Mouse (Mus musculus): ENCODE measurements around the gene Plekha4.

Plekha4 gene

DNA sequence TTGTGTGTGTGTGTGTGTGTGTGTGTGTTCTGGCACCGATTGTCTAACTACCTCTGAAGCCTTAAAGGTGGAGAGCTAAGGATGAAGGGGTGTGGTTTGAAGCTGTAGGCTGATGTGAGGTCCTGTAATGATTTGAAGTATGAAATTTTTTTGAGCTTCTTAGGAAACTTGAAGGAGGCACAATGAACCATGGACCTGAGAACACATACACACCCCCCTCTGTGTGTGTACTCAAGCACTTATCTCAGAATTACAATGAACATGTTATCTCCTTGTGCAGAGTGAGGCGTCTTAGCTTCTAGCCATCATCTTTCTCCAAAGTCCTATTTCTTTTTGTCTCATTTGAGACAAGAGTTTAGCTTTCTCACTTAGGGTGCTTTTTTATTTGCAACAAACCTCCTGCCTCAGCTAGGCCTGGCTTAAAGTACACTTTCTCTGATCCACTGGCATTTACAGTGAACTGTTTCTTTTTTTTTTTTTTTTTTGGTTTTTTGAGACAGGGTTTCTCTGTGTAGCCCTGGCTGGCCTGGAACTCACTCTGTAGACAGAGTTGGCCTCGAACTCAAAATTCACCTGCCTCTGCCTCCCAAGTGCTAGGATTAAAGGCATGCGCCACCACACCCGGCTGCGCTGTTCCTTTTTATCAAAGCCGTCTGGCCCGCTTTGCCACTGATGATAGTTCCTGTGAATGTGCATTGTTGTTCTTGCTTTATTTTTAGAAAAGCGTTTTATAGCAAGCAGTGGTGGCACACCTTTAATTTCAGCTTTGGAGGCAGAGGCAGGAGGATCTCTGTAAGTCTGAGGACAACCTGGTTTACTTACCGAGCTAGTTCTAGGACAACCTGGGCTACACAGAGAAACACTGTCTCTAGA, 42.7 kb downstream of the Plekha4 start:
- DNase-seq (ENCODE audit: low spot score), result no peak

DNA sequence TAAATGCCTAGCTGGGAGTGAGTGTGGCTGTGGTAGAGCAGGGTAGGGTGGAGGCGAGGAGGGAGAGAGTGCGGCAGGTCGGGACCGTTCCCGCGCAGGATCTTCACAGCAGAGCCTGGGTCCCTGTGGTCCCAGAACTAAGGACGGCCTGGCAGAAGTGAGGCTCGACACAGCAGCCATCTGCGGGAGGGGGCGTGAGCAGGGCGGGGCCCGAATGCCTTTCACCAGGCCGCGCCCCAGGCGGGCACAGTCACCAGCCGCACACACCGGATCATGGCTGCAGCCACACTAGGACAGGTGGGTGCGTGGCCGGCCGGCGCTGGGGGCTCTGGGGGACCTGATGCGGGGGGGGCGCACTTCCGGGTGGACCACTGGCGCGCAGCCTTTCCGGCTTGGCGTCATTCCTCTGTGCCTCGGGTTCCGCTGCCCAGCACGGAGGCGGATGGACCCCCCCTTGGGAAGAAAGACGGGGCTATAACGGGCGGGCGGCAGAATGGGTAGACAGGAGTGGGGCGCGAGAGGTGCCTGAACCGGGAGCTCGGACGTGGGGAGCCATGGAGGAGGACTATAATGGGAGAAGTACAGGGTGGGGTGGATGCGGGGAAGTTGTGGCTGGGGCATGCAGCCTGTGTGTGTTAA, 44.1 kb downstream of the Plekha4 start, which contains the start of gene Bcat2:
Bcat2 (plus strand) TSS at position 51 of the 639 bp plus-strand sequence.
- peak; percentile 83 for DNase-seq (ENCODE audit: low spot score)

DNA sequence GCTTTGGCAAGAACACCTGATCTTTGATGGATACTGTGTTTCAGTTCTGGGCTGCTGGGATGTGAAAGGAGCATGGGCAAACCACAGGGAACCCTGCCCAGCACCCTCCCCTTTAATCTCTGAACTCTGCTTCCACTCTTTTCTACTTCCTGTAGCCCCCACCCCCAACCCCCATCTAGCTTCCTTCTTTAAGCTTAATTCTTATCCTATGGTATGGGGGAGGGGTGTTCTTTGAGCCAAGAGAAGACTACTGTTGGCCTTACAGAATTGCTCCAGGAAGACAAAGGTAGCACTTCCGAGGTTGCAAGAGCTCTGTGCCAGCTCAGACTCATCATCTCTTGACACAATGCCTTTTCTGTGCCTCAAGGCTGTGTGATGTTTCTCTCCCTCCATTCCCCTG, 45.8 kb downstream of the Plekha4 start:
- DNase-seq (ENCODE audit: low spot score), result no peak

DNA sequence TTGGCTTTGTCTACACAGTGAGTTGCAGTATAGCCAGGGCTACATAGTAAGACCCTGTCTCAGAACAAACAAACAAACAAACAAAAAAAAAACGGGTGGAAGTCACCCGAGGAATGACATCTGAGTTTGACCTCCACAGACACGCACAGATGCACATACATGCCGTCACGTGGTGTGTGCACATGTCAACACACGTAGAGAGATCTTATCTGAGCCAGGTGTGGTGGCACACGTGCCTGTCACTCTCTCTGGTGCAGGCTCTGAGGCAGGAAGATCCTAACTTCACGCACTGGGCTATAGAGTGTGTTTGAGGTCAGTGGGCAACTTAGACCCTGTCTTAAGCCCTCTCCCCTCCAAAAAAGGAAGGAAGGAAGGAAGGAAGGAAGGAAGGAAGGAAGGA, 47.8 kb downstream of the Plekha4 start:
- DNase-seq (ENCODE audit: low spot score), result no peak

DNA sequence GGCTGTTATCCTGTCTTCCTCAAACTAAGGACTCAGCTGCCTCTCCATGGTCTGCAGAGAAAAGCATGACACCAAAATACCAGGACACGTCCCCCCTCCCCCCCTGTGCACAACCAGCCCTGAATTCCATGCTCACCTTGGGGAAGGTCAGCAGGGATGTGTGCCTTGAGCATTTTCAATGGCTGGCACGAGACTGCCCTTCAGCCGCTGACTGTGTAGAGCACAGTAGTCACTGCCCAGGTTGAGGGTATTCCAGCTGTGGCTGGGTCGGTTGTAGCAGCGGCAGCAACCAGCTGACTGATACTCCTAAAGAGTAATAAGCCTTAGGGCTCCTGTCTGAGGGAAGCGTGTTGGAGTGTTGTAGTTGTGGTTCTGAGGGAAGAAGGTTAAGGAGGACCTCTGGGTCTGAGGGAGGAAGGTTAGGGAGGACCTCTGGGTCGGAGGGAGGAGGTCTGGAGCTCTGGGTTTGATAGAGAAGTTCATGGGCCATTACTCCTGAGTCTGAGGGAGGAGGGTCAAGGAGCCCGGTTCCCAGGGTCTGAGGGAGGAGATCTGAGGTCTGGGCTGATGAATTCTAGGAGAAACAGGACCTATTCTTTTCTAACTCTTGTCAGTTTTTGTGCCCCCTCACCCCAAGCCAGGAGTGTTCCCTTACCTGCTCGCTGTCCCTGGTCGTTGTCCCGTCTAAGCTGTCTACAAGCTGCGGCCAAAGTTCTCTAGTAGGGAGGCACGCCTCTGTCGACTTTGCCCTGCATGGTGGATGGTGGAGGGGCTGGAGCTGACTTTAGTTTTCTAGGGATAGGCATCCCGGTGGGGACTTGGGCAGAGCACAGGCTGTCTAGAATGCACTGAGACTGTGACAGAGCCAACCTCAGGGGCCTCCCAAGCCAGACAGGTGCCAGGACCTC, 48.6 kb downstream of the Plekha4 start:
- no peak for DNase-seq (ENCODE audit: low spot score)

DNA sequence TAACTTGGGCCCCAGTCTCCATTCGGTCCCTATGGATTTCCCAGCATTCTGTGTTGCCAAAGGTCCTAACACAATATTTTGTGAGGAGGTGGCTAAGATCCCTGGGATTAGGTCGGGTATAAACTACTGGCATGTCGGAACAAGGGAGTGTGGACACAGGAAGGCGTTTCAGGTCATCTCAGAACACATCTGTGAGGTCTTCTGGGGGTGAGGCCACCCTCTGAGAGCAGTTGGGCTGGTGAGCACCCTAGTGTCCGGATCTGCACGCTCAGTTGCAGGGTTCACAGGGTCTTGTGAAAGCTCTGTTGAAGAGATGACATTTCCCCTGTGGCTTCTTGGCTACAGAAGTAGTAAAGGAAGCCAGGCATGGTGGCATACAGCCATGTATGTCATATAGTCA, 59.8 kb downstream of the Plekha4 start:
- no peak for DNase-seq (ENCODE audit: low spot score)

DNA sequence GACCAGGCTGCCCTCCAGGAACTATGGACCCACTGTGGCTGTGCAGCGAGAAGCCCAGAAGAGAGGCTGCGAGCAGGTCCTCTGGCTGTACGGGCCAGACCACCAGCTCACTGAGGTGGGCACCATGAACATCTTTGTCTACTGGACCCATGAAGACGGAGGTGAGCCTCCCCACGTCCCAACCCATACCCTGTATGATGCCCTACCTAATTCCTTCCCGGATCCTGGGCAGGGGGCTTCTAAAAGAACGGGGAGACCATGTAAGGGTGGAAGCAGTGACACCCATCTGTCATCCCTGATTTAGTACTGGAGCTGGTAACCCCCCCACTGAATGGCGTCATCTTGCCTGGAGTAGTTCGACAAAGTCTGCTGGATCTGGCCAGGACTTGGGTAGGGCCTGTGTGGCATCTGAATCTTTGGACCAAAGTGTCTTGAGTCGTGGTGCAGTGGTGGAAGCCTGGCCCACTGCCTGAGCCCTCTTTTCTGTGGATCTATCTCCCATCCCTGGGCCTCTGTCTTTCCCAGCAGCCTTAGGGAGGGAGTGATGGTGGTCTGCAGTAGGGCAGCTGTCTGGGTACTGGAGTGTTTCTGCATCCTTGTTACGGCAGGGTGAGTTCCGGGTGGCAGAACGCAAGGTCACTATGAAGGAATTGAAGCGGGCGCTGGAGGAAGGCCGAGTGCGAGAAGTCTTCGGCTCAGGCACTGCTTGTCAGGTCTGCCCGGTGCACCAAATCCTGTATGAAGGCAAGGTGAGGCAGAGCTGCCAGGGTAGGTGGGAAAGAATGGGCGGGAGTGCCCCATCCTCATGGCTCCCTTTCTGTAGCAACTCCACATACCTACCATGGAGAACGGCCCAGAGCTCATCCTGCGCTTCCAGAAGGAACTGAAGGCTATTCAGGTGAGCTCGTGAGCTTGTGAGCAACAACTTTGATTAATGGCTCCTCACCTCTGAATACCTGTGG, 61.8 kb downstream of the Plekha4 start:
- DNase-seq (ENCODE audit: low spot score), result no peak

DNA sequence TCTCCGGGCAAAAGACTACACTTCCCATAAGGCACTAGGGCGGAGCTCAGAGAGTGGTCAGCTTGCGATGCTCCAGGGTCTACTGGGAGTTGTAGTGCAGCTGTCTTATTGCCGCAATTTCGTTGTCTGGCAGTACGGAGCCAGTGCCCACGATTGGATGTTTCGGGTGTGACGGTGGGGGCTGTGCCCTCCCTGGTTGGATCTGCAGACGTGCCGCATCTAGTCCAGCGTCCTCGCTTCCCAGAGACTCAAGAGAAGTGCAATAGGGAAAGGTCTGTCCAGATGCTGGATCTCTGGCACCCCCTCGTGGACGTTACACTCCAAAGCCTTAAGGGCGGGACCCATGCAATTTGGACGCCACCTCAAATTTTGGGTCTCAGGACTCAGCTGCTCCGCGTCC, 63.0 kb downstream of the Plekha4 start:
- DNase-seq (ENCODE audit: low spot score), result peak; percentile 96

DNA sequence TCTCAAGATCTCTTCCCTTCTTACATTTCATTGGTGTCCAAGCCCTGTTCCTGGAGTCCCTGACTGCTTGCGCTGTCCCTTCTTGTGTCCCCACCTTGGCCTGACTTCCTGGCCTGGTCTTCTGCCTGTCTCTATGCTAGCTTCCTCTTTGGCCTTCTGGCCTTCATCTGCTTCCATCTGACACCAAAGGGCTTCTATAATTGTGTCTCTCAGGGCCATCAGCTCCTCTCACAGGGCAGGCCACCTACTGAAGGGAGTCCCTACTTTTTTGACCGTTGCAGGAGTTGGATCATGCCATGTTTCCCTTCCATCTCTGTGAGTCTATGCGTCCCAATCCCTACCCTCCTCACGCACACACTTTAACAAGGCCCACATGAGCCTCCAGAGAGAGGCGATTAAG, 63.8 kb downstream of the Plekha4 start:
- no peak for DNase-seq (ENCODE audit: low spot score)

DNA sequence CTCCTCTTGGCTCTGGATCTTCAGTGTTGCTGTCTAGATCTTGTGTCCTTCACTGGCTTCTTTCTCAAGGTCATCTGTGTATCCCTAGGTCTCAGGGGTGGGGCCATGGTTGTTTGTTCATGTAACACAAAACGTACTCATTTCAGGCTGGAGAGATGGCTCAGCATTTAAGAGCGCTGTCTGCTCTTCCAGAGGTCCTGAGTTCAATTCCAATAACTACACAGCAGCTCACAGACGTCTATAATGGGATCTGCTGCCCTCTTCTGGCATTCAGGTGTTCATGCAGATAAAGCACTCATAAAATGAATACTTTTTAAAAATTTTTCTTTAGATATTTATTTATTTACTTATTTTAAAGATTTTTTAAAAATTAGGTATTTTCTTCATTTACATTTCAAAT, 64.7 kb downstream of the Plekha4 start:
- peak; percentile 53 for DNase-seq (ENCODE audit: low spot score)

DNA sequence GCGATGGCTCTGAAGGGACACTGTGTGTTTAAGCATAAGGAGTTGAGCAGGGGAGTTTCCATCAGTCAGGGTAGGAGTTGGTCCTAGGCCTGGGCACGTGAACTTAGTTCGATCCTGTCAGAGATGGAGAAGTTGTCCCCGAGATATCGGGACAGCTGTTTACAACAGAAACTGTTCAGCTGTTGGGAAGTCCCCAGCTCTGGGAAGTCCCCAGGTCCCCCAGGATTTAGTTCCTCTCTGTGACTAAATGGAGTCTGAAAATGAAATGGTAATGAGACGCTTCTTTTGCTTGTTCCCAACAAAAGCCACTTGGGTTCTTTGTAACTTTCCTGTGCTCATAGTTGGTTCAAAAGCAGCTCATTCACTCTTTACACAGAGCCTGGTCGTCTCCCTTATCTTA, 65.8 kb downstream of the Plekha4 start:
- no peak for DNase-seq (ENCODE audit: low spot score)

DNA sequence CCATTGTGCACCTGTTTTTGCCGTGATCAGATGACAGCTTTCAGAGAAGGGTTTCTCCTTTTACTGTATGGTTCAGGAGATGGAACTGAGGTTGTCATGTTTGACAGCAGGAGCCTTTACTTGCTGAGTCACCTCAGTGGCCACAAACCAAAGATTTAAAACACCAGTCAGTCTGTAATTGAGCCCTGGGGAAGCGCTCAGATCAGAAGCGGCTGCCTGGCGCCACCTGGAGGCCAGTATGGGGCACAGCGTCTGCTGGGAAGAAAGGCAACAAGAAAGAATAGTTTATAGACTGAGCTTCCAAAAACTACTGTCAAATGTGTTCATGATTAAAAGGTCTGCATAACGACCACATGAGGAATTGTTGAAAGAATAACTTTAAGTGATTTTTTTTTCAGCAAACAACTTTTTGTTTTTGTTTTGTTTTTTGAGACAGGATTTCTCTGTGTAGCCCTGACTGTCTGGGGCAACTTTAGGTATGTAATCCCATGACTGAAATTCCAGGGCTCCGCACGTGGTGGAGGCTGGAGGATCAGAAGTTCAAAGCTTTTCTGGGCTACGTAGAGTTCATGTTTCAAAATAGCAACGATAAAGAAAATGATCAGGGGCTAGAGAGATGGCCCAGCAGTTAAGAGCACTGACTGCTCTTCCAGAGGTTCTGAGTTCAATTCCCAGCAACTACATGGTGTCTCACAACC, 67.1 kb downstream of the Plekha4 start:
- DNase-seq (ENCODE audit: low spot score), result peak; percentile 81

DNA sequence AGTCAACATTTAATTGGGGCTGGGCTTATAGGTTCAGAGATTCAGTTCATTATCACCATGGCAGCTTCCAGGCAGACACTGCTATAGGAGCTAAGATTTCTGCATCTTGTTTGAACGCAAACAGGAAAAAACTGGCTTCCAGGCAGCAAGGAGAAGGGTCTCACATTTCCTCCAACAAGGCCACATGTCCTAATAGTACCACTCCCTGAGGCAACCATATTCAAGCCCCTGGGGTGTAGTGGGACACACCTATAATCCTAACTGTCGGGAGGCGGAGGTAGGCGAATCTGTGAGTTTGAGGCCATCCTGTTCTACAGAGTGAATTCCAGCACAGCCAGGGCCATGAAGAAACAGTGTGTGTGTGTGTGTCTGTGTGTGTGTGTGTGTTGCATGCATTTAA, 69.0 kb downstream of the Plekha4 start:
- no peak for DNase-seq (ENCODE audit: low spot score)

DNA sequence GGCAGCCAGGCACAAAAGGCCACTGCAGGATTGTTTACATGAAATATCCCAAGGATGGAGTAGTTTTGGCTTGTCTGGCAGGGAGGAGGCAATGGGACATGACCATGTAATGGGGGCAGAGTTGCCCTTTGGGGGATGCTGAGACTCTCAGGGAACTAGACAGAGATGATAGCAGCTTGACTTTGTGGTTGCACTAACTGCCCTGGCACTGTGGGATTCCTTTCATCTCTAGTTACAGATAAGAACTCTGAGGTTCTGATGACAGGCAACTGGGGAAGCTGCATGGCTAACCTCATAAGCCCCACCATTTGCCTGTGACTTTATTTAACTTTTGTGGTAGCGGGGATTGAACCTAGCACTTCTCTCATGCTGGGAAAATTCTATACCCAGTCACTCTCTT, 70.0 kb downstream of the Plekha4 start:
- DNase-seq (ENCODE audit: low spot score), result no peak

DNA sequence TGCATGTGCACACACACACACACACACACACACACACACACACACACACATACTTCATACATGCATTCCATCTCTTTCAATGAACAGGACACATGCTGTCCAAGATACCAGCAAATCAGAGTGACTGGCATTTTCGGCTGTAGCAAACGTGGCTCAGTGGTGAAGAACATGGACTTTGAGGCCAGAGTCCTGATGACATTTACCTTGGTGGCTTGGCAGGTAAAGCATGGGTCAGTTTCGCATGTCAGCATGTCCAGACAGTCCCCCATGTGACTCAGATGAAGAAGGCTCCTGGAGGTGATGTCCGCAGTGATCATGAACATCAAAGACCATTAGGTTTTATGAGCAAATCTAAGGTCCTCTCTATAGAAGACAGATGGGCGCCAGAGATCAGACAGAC, 70.9 kb downstream of the Plekha4 start:
- DNase-seq (ENCODE audit: low spot score), result no peak

DNA sequence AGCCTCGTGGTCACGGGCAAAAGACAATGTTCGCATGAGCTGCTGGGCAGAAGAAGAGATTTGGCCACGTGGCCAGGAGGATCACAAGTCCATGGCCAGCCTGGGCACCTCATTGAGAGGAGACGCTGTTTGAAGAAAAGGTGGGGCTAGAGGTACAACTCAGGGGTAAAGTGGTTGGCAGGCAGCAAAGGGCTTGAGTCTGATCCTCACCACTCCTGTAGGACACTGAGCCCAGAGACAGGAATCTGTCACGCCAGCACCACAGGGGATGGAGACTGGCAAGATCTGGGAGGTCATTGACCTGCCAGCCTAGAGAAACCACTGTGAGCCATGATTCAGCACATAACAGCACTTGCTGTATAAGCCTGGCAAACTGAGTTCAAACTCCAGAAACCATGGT, 71.4 kb downstream of the Plekha4 start:
- DNase-seq (ENCODE audit: low spot score), result no peak

DNA sequence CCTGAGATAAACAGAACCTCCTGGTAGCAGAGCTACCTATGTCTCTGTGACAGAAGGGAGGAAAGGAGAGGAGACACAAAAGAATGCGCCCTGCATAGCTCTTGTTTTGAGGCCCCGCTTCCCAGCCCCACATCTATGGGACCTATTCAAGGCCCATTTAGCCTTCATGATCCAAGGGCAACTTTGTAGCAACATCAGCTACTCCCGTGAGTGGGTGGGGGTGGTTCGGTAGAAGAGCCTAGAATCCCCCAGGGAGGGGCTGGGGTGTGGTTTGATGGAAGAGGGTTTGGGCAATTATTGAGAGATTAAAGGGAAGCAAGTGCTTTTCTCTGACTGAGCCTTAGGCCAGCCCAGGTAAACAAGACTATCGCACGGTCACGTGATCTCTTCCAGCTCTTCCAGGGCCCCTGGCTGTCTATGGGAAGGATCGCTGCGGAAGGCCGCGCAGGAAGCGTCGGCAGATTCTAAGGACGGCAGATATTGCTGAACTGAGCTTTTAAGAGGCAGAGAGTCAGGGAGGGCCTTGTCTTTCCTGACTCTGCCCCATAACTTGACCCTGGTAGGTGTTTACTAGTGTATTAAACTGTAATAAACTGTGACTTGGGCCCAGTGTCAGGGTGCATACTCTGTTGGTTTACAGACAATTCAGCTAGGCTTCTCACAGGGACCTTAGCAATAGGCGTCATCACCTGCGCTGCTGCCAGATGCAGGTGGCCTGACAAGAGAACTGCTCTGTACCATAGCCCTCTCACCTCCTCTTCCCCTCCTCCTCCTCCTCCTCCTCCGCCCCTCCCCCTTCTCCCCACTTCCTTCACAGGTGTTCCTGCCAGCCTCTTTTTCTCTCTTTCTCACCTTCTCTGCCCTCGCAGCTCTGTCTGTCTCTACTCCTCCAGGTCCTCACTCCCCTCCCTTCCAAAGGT, 73.1 kb downstream of the Plekha4 start:
- peak; percentile 21 for DNase-seq (ENCODE audit: low spot score)
